Mouse (Mus musculus): ENCODE measurements around the gene Xk. TPM values are rescaled to one million over a fixed set of nuclear protein-coding genes. Genes with fewer than 3 reads are reported as not detected.

The Xk gene
- polyA plus RNA-seq (2017; shearing (Covaris generic)) = 0.85 TPM

GRCm38 (mm10) chrX:9272460-9273361, at the start of gene Xk:
TSS of gene Xk (plus strand) at chrX:9272756.

GRCm38 (mm10) chrX:9256766-9257165, 15.8 kb upstream of the Xk start, which contains the start of gene Gm14862:
TSS of gene Gm14862 (minus strand) at chrX:9256899.

GRCm38 (mm10) chrX:9283464-9283863, 10.9 kb downstream of the Xk start, which contains the start of gene H2al1m:
TSS of gene H2al1m (plus strand) at chrX:9283764.

GRCm38 (mm10) chrX:9350327-9350726, 77.8 kb downstream of the Xk start, which contains the start of gene H2al1k:
TSS of gene H2al1k (plus strand) at chrX:9350627.

Other genes with a start within 250 kb of the Xk start
- not detected for gene Fthl17e, start 239.3 kb upstream of the Xk start, polyA plus RNA-seq (2017; shearing (Covaris generic))
- not detected for gene Fthl17f, start 209.7 kb upstream of the Xk start, polyA plus RNA-seq (2017; shearing (Covaris generic))
- not detected for gene 4930402K13Rik, start 168.2 kb upstream of the Xk start, polyA plus RNA-seq (2017; shearing (Covaris generic))
- gene Lancl3, start 72.9 kb upstream of the Xk start, polyA plus RNA-seq (2017; shearing (Covaris generic)) = 0.43 TPM
- not detected for gene Gm14862, start 15.9 kb upstream of the Xk start, polyA plus RNA-seq (2017; shearing (Covaris generic))
- not detected for gene H2al1m, start 11.0 kb downstream of the Xk start, polyA plus RNA-seq (2017; shearing (Covaris generic))
- gene H2al1k, start 77.9 kb downstream of the Xk start, polyA plus RNA-seq (2017; shearing (Covaris generic)) = not detected
- gene Cybb, start 215.0 kb downstream of the Xk start, polyA plus RNA-seq (2017; shearing (Covaris generic)) = 65.2 TPM

Data from inflammation-experienced regulatory T-cells, adult 16 weeks (primary cell).